Mouse (Mus musculus) gastrocnemius, postnatal 10 days (tissue): ENCODE data around the gene Adpgk. TPM values are rescaled to one million over a fixed set of nuclear protein-coding genes. Genes with fewer than 3 reads are reported as not detected.

Source experiments
- DNase-seq: peaks from one replicate; pipeline ENCODE4 v3.0.0; 2021; ENCODE audit warnings: mixed read lengths
- long read RNA-seq, 2 experiments: library from polyadenylated mRNA; stranded (forward); transcript quantifications; one replicate each; pipeline ENCODE4 v2.0.0; 2021
- total RNA-seq, 2 experiments: library from RNA; stranded (reverse); gene quantifications; 2 replicates each; pipeline ENCODE4 v1.2.3; 2021

Gene Adpgk
- total RNA-seq = 10 to 100 TPM; 10.3 to 15.7 TPM
- long read RNA-seq, experiment 1, full-length matches to known transcripts = 20 of 23 reads
- long read RNA-seq, experiment 1, partial matches to known transcripts = 2 of 23 reads
- long read RNA-seq, experiment 1, other reads (novel, unspliced or antisense) = 1 of 23 reads
- long read RNA-seq, experiment 2, transcript Adpgk-205 (7 exons, 2,484 nt) = major isoform, 5 of 22 reads
- long read RNA-seq, experiment 2, transcript Adpgk-201 (7 exons, 2,464 nt) = major isoform, 5 of 22 reads
- long read RNA-seq, experiment 2, partial matches to known transcripts = 1 of 22 reads
- long read RNA-seq, experiment 2, other reads (novel, unspliced or antisense) = 11 of 22 reads

DNA sequence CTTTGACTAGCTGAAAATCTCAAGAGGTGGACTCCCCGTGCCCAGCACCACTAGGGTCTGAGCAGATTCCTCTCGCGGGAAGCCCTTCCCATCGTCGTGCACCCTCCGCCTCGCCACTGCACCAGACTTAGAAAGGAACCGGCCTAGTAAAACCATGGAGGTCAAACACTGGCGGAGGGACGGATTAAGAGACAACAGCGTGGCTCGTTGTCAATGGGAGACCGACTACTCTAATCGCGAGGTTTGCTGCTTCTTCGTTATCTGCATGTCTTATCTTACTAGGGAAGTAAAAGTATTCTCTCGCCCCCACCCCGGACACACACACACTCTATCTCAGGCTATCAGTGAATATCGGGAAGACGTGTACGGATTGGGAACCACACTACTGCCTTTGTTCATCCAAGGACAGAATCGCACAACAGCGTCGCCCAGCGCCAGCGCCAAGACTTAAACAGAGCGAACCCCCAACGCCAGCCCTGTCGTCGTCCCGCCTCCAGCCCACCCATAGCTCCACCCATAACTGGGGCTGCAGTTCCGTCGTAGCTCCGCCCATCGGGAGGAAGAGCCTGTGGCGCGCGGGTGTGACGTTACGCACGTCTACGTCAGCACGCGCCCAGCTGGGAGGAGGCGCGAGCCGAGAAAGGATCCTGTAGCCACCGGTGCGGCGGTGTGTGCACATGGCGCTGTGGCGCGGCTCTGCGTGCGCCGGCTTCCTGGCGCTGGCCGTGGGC lies at the start of gene Adpgk:
Gene Adpgk, plus strand, starts transcription at position 602 of the 731 bp plus-strand sequence.
- peak; percentile 96 for DNase-seq

DNA sequence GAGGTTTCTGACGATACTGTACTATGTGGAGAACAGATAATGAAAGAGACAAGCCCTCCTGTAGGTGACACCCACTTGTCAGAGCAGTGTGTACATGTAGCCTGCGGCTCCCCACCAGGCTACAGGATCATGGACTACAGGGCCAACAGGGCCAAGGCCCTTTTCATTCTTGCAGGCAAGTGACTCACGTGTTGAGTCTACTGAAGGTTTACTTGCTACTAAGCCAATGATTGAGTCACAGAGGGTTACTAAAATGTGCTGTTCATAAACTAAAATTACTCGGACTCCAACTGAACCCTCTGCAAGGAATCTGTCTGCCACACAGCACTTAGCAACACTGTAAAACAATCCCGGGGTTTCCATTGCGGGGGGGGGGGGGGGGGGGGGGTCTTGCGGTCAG lies 46.2 kb upstream of the Adpgk start:
- no peak for DNase-seq

DNA sequence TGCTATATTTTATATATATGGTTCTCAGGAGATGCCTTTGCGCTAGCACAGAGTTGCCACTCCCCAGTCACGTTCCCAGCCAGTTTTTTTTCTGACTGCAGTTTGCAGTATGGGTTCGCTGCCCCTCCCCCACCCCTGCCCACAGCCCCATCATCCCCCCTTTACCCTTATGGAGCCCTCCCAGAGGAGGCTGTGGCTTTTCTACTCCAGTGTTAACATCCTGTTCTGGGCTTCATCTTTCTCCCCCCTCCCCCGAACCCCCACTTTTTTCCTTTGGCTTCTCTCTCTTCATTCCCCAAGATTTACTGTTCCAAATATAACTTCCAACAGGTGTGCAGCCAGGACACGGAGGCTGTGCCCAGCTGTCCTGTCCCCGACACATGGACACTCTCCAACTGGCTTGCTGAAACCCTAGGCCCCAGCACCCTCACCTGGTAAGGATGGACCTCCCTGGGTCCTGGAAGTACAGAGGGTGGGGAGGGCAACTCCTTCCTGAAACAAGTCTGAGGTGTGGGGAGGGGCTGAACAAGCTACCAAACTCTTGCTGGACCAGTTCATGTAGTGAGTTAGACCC lies 44.8 kb upstream of the Adpgk start:
- peak; percentile 44 for DNase-seq

DNA sequence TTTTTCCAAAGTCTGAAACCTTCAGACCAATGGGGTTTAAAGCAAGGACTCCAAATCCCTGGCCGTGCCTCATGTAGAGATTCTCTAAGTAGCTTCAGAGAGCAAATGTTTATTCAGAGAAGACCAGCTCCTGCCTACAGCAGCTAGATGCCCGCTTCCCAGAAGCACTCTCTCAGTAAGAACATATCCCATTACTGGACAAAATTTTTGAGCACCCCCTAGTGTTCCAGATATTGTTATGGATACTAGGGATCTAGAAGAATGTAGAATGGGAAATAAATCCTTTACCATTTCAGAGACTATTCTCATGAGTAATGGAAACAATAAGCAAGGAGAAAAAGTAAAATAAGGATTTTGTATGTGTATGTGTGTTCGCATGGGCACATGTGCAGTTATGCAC lies 42.0 kb upstream of the Adpgk start:
- no peak for DNase-seq

DNA sequence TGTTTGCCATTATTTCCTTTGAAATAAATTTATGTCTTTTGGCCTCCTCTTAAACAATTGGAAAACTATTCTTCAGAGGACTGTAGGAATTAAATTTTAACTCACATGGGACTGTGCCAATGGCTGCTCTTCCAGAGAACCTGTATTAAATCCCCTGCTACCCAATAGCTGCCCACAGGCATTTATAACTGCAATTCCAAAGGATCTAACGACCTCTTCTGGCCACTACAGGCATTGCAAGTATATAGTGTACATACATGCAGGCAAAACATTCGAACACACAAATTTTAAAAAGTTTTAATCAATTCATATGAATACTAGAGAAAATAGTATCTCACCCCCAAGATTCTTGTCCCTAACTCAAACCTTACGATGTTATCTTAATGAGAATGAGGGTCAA lies 41.1 kb upstream of the Adpgk start:
- DNase-seq = no peak

DNA sequence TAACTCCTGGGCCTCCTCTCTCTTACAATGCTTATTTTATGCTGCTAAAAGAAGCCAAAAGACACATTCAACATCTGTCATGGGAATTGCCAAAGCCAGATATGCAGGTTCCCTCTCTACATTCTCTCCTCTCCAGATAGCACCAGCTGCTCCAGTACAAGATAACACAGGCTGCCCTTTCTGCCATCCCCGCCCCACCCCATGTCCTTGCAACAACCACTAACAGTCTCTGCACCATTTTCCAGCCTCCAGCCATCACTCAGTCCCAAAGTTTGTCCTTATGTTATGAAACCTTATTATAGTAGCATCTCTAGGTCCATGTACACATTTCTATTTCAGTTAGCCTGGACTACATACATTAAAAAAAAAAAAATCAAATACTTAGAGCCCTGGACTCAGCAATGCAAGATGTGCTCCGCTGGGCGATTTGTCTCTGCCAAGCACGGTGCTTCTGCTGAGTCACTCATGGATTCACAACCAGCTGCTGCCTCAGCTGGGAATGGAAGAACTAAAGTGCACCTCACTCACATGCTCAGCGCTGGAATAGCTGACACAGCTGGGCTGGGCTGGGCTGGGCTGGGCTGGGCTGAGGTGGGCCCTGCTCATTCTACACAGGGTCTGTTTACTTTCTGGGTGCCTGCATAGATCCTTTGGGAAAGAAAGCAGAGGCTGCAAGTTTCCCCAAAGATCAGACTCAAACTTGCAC lies 36.5 kb upstream of the Adpgk start:
- DNase-seq = no peak

DNA sequence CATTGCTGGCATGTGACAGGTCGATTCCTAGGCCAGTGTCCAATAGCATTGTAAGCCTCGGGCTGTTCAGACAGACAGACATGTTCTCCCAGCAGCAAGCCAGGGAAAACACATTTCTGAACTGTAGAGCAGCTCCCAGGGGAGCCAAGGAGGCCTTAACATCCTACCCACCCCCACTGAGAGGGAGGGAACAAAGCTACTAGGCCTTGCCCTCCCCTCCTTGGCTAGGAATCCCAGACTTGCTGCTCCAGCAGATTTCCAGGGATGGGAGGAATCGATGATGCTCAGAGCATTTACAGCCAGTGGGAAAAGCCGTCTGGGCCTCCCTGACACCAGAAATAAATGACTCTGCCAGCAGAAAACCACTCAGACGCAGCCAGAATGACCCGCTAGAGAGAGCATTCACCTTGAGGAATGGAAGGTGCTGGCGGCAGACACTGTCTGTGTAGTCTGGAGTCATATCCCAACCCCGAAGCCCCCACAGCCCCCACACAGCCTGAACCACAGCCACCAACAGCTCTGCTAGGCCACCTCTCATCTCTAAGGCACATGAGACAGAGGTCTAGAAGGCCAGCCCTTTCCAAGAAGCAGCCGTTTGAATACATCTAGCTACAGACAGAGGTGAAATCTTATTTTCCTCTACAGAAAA lies 31.4 kb upstream of the Adpgk start:
- no peak for DNase-seq

DNA sequence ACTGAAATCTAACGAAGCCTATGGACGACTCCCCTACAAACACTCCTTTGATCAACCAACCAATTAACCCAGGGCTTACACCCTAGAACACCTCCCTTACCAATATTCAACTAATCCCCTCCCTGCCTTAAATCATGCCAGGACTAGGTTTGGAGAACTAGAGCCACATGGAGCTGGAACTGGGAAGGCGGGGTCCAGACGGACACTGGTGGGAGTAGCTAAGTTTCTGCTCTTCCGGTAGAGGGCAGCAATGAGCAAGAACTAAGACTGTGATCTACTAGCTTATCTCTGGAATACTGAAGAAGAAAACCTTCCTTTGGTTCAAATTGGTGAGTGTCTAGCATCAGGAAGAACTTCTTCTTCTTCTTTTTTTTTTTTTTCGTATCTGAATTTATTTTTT lies 25.0 kb upstream of the Adpgk start:
- no peak for DNase-seq

DNA sequence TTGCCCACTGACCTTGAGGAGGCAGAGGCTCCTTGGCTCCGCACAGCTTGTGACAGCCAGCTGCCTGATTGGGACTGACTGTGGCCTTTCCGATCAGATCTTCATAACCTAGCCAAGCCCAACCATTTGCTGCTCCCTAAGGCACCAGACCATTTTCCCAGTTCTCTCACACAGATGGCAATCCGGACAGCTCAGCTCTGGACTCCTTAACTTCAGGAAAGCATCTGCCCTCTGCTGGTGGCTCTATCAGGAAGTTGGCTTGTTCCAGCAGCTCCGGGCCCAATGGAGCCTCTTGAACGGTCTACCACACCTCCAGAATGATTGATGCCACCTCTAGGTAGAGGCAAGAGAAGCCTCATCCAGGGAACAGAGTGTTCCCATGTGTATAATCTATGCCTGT lies 21.6 kb upstream of the Adpgk start:
- DNase-seq = peak; percentile 72

DNA sequence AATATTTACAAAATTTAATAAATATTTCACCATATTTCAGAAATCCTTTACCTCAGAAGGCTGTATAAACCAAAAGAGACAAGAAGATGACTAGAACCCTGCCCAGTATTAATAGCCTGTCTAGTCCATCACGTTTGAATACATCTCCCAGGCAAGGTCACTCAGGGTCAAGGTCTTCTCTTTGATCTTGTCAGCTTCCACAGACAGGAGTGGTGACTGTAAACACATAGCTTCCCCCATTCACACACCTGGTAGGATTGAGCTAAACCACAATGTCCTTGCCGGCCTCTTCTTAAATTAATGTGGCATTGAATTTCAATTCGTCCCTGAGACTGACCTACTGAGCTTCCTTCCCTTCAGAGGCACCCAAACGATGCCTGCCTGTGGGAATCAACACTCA lies 20.3 kb upstream of the Adpgk start:
- no peak for DNase-seq

DNA sequence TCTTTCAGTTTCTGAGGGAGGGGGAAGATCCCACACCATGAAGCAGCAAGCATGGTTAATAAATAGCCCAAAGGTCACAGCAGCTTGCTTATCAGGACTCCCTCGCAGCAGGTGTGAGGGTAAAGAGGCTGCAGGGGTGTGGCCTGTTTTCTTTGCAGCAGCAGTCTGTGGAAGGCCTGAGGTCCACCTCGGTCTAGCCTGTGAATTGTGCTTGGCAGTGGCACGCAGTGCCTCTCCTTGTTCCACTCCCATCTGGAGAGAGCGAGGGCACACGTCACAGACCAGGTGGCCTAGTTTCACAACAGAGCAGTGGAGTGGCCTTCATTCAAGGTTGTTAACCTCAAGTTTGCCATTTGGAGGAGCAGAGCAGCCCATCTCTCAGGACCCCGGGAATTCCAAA lies 19.6 kb upstream of the Adpgk start:
- no peak for DNase-seq

DNA sequence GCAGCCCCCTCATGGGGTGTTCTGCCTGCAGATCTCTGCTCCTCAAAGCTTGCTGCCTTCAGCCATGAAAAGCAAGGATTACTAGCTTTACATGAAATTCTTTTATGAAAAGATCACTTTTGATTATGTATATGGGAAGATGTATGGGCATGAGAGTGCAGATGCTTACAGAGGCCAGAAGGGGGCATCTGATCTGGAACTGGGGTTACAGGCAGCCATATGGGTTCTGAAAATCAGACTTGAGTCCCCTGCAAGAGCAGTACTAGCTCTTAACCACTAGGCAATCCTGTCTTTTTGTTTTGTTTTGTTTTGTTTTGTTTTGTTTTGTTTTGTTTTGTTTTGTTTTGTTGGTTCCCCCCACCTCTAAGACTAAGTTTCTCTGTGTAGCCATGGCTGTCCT lies 18.2 kb upstream of the Adpgk start:
- DNase-seq = no peak

DNA sequence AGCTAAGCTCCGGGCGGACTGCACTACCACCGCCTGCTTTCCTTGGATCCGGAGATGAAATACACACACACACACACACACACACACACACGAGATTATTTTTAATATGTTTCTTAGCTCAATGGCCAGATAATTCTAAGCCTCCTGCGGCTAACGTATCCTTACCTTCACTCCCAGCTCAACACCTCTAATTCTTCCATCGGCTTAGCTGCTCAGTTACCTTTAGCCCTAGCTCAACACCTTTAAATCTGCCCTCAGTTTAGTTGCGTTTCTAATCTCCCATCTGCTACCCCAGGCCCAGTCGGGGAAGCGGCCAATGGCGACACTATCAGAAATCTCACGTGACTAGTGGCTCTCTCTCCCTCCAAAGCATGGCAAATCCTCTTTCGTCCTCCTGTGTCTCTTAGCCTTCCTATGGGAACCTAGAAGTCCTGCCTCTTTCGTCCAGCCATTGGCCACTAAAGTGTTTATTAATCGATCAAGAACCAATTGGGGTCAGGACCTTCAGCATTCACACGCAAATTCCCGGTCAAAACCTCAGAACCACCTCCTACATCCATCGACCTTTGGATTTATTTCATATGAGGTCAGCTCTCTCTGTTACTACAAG lies 16.4 kb upstream of the Adpgk start:
- no peak for DNase-seq

DNA sequence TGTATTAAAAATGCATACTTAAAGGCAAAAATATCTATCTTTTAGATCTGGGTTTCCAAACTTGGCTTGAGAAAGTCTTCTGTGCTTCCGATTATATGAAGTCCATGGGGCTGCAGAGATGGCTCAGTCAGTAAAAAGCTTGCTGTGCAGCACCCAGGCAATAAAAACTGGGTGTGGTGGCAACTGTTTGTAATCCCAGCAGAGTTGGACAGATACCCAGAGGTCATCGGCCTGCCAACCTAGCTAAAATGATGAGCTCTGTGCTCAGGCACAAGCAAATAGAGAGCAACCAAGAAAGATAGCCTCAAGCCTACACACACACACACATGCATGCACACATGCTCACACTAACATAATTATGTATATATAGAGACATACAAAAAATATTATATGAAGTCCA lies 13.2 kb upstream of the Adpgk start:
- no peak for DNase-seq

DNA sequence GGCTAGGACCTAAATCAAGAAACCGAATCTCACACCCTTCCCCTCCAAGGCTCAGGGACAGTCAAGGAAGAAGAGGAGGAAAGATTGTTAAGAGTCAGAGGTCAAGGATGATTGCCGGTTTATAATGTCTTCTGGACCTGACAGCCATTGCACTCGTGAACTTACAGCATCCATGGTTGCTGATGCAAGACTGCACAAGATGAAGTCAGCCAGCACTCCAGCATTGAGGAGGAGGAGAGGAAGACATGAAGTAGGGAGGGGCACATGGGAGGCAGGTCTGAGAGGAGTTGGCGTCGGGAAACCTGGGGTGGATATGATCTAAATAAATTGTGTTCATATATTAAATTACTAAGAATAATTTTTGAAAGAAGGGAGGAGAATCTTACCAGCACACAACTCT lies 12.7 kb upstream of the Adpgk start:
- DNase-seq = no peak

DNA sequence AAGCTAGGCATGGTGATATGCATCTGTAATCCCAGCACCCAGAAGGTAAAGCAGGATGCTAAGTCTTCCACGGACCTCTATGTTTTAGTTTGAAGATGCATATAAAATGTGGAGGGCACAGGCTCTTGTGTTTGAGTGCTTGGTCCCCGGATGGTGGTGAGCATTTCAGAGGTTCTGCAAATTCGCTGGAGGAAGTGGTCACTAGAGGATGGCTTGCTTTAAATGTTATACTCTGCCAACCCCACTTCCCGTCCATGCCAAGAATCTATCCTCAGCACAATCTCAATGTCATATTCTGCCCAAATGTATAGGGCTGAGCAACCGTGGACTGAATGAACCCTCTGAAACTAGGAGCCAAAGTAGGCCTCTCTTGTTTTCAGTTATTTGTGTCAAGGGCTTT lies 10.5 kb upstream of the Adpgk start:
- no peak for DNase-seq

DNA sequence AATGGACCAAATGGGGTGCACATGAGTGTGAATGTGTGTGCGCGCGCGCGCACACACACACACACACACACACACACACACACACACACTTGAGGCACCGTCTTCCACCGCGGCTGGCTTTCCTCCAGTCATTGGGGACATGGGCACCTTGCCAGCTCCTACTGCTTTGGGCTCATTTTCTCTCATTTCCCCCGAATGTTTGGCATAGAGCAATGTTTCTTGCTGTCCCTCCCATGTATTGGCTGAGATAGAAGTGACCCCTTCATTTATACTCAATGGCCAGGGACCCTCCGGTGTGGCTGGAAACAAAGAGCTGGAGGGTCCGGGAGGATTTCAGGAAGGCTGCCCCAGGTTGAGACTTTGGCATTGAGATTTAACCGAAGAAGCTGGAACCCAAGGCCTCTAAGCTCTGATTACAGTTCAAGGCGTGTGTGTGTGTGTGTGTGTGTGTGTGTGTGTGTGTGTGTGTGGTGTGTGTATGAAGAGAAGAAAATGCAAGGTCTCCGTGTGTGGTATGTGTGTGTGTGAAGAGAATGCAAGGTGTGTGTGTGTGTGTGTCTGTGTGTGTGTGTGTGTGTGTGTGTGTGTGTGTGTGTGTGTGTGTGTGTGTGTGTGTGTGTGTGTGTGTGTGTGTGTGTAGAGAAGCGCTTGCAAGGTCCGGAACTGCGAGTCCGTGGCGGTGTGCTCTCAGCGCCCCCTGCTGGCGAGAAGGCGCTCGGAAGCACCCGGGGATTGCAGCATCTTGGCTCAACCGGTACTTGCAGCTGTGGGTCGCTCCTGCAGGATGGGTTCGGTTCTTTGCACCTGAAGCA lies 9.3 kb upstream of the Adpgk start:
- peak; percentile 90 for DNase-seq

DNA sequence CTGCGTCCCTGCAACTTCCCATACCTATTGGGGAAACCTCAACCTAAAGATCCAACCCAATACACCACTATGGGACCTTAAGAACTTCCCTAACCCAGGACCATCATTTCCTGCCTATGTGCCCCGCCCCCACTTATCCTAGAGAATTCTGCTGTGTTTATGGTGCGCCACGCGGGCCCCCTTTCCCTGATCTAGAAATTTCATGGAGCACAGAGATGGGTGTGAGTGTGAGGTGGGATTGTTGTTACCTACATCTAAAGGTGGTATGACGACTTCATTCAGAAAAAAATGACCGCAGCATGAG lies 8.7 kb upstream of the Adpgk start:
- no peak for DNase-seq

DNA sequence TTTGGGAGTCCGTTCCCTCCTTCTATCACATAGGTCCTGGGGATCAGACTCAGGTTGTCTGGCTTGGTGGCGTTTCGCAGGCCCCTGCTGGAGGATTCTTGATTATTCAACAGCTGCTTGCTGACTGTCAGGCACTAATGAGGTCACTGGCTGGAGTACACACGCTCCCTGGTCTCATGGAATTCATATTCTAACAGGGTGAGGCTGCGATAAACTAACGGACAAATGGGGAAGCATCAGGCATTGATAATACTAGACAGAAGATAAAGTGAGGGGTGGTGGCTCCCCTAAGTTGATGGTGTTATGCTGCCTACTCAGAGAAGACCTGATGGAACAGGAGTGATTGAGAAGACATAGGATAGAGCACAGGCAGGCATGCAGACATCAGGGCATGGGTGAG lies 5.7 kb upstream of the Adpgk start:
- no peak for DNase-seq

DNA sequence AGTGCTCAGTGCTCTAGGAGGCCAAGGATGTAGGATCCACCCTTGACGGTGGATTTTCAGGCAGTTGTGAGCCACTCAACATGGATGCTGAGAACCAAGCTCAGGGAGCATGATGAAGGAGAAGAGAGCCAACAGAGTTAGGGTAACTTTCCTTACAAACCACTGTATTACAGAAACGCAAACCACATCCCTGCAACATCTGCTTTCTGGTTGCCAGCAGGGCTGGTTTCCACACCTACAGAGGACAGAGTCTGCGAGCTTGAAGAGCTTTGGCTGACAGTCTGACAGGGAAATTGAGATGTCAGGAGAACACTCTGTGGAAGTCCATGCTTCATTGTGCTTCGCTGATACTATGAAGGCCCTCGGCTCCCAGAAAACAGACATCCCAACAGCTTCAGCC lies 3.3 kb upstream of the Adpgk start:
- DNase-seq = no peak

DNA sequence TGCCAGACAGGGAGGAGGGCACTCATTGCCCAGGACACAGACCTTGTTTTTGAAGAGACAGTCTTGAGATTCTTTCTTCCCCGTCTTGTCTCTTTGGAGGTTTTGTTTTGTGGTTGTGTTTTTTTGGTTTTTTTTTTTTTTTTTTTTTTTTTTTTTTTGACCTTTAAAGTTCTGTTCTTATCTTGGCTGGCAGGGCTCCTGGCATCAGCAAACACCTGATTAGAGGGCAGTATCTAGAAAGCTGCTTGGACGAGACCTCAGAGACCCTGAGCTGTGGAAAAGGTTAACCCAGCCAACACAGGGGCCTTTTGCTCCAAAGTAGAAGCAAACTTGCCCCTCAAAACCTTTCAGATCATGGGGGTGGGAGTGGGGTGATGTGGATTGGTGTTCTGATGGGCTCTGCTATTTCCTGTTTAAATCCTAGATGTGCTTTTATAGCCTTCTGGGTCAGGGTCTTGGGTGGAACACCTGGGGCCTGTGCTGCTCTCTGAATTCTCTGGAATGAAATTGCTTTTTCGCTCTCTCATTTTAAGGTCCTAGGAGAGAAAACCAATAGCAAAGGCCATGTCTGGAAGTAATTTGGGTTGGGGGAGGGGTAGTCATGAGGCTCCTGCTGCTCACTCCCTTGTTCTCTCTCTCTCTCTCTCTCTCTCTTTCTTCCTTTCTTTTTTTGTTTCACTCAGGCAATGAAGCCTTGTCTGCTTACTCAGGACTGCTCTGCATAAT lies 2.5 kb upstream of the Adpgk start:
- DNase-seq = no peak
